Mouse (Mus musculus) heart, postnatal 25 days (tissue): Measurements from ENCODE around the gene Cdan1. TPM values are rescaled to one million over a fixed set of nuclear protein-coding genes. Genes with fewer than 3 reads are reported as not detected.

ENCODE experiments used
- DNase-seq: peaks from one replicate; pipeline ENCODE4 v3.0.0; 2022; ENCODE audit warnings: low spot score
- intact Hi-C: fragments of 180-260 bp; cut with DNase I; formaldehyde crosslinking; loops from one replicate; pipeline ENCODE4 v1.15.1; 2025
- total RNA-seq, 2 experiments: library from RNA; stranded (reverse); gene quantifications; 2 replicates each; pipeline ENCODE4 v1.2.3; 2021

Cdan1 gene
- 10 to 100 TPM; 10.5 to 11.1 TPM for total RNA-seq

GRCm38 (mm10) chr2:120849449-120850423, at the start of gene Cdan1:
Gene Cdan1, minus strand, starts transcription at chr2:120850128.
- peak; percentile 19 for DNase-seq
- intact Hi-C loops = no loop called here

DNA sequence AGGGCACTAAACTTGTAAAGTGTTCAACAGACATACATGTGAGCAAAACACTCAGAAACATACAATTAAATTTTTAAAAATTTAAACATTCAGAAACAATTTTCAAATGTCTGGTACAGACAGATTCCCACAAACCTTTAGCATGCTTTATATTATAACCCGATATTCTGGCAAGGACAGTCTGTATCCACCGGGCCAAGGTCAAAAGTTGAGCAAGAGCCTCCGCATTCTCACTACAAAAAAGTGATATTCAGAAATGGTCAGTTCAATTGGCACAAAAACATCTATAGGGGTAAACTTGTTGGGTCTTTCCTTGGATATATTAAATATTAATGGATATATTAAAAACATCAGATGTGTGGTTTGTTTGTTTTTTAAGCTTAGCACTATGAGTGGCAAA, 46.4 kb upstream of the Cdan1 start:
- intact Hi-C loops = no loop called here
- DNase-seq = no peak

- DNase-seq = no peak
- intact Hi-C loops = no loop called here
Observed at GRCm38 (mm10) chr2:120887601-120888000, 37.7 kb upstream of the Cdan1 start.

DNA sequence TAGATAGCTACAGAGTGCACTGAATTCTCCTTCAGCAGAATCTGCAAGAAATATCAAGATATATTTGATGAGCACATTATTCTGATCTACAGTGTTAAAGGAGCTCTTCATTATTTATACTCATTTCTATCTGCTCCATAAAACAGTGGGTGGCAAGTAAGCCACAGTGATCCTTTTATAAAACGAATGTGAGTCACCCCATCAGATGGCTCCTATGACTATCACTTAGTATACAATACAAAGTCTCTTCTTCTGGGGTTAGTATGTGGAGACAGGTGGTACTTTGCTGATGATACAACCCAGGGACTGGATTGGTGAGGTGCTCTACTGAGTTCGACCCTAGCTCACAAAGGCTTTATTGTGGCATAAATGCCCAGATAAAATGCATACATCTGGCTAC, 23.3 kb upstream of the Cdan1 start:
- DNase-seq = no peak
- intact Hi-C loops = no loop called here

DNA sequence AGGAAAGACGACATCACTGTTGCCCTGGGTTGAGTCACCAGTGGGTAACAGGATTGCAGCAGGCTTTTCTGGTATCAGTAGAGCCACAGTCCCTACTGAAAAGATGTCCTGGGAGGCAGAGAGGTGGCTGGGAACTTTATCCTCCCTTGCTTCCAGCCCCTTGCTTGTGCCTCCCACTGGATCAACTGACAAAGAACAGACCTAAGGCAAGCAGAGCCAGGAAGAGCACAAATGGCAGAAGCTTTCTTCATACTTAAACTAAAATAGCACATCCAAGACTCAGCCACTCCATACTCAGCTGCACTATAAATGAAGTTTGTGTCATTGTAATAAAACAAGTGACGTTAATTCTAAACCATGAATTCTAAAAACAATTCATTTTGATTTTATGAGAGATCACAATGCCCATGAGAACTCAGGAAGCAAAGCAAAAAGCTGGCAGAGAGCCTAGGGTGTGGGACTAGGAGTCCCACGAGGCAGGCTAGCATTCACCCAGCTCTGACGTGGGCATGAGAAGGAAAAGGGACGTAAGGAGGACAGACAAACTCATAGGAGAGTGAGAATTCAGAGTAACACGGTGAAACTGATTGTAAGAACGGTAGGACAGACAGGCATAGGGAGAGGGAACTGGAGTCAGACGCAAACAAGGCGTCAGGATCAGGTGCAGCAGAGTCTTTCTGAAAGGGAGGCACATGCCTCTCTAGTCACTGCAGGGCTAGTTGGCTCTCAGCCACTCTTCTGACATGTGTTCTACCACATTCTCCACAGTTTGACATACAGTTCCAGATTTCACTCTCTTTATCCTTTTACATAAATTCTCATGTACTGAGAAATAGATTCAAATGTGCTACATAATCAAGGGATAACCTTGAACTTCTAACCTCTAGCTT, 21.8 kb upstream of the Cdan1 start:
- DNase-seq = no peak
- intact Hi-C loops = no loop called here

DNA sequence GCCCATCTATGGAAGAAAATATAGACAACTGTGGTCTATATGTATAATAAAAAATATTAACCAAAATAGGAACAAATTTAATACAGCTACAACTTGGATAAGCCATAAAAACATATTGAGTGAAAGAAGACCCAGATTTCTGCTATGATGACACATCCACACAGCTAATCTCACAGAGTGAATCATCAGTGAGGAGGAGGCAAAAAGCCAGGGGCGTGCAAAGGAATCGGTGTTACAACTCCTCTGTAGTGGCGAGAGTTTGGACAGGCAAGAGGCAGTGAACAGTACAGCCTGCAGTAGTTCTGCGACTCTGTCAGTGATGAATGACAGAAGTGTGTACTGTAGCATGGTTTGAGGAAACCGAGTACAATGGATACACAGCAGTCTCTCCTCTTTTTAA, 17.4 kb upstream of the Cdan1 start:
- DNase-seq = no peak
- intact Hi-C loops = loop anchor here (2.0 to 5.0 kb wide), 2 partner anchors 140 to 389 kb away; no protein-coding TSS in a partner anchor

DNA sequence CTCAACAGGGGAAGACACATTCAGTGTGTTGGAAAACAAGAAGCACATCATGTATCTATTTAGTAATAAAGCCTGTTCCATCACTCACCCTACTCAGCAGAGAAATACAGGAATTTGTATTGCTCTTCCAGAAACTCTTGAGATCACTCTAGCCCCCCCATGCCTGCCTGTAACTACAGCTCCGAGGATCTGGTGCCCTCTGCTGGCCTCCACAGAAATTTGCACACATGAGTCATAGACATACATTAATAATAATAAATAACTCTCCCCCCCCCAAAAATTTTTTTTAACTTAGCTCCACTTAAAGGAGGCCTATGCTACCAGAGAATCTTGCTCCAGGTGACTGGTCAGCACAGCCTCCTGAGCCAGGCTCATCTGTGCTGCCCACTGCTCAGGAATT, 16.6 kb upstream of the Cdan1 start:
- intact Hi-C loops = loop anchor here (2.0 to 5.0 kb wide), 2 partner anchors 139 to 388 kb away; no protein-coding TSS in a partner anchor
- DNase-seq = no peak

DNA sequence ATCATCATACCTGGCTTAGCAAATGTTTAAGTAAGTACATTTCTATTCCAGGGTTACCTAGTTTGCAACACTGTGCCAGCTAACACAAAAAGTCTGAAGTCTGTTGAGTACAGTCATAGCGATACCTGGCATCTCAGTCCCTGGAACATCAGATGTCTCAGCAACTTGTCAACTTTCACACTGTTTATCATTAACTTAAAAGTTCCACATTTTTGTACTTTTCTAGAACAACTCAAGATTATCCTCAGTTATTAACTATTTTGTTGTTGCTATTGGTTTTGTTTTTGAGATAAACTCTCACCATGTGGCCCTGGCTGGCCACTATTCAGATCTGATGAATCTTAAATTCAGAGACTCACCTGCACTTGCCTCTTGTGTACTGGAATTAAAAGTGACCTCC, 13.5 kb upstream of the Cdan1 start:
- intact Hi-C loops = no loop called here
- DNase-seq = no peak

GRCm38 (mm10) chr2:120860699-120861098, 10.8 kb upstream of the Cdan1 start:
- DNase-seq = no peak

DNA sequence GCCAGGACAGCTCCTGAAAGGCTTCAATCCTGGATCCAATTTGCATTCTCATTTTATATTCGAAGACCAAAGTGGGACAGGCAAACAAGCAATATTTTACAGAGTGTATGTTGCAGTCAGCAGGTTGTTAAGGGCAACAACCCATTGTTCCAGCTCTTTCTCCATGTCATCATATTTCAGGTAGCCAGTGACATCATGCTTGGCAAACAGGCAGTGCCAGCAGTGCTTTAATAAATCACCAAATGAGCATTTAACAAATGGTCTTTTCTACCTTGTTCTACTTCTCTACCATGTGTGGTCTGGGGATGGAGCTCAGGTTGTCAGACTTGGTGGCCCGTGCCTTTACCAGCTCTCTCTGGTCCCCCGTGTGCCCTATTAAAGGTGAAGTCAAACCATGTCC, 8.2 kb upstream of the Cdan1 start:
- intact Hi-C loops = no loop called here
- DNase-seq = no peak

More at GRCm38 (mm10) chr2:120860699-120861098, 10.8 kb upstream of the Cdan1 start:
- intact Hi-C loops = no loop called here

DNA sequence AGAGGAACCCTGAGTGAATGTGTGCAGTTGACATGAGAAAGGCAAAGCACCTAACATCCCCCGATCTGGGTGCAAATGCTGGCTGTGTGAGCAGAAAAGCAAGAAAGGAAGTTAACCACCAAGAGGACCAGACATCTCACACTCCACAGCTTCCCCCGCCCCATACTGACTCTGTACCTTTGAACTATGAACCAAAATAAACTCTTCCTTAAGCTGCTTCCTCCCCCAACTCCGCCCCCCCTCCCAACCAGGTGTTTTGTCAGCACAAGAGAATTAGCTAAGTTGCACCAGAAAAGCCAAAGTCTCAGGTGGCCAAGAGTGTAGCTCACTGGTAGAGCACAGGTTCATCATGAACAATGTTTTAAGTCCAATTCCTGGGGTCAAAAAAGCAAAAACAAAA, 3.2 kb upstream of the Cdan1 start:
- intact Hi-C loops = no loop called here
- no peak for DNase-seq

- DNase-seq = no peak
- intact Hi-C loops = no loop called here
Observed at GRCm38 (mm10) chr2:120852626-120853025, 2.7 kb upstream of the Cdan1 start.

DNA sequence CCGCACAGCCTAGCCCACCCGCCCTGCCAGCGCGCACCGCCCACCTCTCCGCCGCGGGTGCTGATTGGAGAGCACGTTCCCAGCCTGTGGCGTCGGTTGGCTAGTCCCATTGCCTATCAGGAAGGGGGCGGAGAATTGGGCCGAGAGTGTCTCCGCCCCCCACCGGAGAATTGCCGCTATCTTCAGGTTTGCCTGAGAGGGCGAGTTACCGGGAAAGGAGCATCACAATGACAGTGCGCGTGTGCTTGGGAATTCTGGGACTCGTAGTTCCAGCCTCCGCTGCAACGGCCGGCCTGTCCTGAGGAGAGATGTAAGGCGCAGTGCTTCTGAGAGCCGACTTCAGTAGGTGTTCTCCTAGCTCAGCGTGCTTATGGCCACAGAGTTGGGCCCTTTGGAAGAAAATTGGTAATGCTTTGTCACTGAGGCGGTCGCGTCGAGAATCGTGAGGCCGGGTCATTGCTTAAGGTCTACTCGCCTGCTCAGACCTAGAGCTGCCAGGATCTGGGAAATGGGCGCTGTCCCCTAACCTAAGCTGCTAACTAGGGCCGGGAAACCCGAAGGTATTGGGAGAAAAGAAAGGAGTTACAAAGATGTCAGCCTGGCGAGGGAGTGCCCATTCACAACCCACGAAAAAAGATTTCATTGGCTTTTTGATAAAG, 625 bp upstream of the Cdan1 start, which contains the start of gene Ttbk2:
Gene Ttbk2, minus strand, starts transcription at position 181 of the 659 bp plus-strand sequence.
- intact Hi-C loops = no loop called here
- DNase-seq = peak; percentile 97

DNA sequence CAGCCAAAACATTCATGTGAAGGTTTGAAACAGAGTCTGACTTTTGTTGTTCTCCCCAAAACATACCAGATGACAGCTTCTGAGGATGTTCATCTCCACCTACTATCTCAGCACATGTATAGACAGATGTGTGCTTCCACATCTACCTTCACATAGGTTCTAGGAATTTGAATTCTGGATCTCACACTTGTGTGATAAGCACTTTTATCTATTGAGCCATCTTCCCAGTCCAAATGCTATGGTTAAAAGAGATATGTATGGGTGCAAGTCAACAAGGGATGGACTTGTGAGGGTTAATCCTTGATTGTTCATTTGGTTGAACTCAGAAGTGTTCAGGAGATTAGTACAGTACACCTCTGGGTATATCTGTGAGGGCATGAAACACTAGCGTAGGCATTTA, 4.6 kb downstream of the Cdan1 start:
- intact Hi-C loops = no loop called here
- no peak for DNase-seq

DNA sequence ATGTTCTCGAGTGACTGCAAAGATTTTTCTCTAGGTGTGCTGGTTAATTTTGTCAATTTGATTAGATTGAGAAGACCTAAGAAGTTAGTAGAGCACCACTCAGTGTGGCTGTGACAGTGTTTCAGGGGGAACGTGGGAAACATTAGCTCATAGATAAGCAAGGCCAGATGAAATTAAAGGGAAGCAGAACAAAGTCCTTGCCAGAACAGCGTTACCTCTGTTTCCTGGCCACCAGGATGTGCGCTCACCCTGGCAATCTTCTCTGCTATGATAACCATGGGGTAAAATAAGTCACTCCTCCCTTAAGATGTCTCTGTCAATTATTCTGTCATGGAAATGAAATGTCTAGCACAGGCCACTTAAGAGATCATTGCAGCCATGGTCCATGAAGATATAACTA, 5.9 kb downstream of the Cdan1 start:
- intact Hi-C loops = no loop called here
- no peak for DNase-seq

DNA sequence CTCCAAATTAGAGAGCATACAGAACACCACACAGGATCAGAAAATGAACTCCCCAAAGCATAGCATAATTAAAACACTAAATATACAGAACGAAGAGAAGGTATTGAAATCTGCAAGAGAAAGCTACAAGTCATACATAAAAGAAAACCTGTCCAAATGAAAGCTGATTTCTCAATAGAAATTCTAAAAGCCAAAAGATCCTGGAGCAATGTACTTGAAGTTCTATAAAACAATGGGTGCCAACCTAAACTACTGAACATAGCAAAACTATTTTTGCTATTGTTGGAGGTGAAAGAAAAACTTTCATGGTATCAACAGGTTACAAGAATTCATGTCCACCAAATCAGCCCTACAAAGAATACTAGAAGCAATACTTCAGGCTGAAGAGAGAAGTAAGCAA, 8.7 kb downstream of the Cdan1 start:
- no peak for DNase-seq
- intact Hi-C loops = no loop called here

GRCm38 (mm10) chr2:120835167-120835566, 14.8 kb downstream of the Cdan1 start:
- intact Hi-C loops = no loop called here
- no peak for DNase-seq

DNA sequence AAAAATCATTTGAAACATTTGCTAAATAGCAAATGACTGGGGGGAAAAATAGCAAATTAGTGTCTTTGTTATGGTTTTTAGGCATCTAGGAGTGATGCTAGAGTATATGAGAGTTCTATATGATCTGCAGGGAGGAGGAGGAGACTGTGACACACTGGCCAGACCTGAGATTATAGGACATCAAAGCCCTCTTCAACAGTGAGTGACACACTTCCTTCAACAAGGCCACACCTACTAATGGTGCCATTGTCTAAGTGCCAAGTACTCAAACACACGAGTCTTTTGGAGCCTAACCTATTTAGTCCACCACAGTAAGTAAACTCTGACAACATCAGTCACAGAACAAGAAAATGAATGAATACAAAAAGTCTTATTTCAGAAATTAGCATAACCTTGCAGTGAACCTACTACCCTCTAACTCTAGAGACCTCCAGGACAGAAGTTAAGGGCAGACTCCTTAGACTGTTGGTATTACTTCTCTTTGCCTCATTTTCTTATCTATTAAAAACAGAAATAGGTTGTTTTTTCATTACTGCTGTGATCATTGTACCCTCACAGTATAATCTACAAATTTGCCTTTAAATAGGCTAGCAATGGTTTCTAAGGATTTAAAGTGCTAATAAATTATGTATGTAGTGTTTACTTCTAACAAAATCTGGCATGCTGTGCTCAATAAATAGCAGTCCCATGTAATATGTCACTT, 22.8 kb downstream of the Cdan1 start:
- no peak for DNase-seq
- intact Hi-C loops = no loop called here

DNA sequence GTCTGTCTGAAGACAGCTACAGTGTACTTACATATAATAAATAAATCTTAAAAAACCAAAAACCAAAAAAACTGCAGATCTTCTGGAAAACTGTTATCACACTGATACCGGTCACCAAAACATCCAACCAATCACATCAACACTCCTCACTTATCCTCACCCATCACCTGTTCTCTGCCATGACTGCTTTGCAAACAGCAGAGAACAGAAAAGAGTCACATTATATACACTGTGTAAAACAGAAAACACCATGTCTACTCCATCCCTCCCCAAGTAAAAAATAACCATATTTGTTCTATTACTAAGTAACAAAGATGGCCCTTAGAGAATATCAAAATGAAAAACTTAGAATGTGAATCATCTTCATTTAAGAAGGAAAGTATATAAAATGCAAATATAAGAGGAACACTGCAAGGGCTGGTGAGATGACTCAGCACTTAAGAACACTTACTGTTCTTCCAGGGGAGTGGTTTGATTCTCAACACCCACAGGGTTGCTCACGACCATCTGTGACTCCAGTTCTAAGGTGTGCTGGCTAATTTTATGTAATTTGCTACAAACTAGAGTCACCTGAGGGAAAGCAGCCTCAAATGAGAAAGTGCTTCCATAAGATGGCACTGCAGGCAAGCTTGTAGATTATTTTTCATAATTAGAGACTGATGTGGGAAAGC, 79.5 kb downstream of the Cdan1 start:
- DNase-seq = no peak
- intact Hi-C loops = no loop called here
